Comparison of ENCODE assay signal across 8 mouse cellular contexts in the genomic region with DNA sequence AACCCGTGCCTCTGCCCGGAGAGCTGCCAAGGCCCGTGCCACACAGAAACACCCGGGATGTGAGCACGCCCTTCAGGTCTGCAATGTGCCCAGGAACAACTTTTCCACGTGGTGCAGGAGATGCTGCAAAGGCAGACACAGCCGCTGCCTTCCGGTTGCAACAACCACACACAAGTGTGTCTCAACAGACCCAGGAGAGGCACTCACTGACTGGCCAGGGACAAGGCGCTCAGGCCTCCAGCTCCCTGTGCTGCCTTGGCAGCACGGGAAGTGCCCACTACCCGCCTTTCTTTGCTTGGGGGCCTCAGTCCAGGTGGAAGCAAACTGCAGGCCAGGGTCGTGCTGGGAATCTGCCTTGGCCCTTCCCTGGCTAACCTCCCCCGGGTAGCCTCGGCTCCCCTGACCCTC. TPM values are rescaled to one million over a fixed set of nuclear protein-coding genes. Genes with fewer than 3 reads are reported as not detected.
DNase-seq lines count a peak whose midpoint lies in the region; ATAC-seq and TF ChIP-seq lines count a peak whose summit lies in the region.

No protein-coding gene starts in this region.

- peak overlapping the region; percentile 96 for H3K4me3 ChIP-seq in embryonic facial prominence, embryonic 10.5 days
- peak overlapping the region; percentile 93 for H3K4me3 ChIP-seq in lung, postnatal 0 days (ENCODE audit: low read depth, low read length)

- peak overlapping the region; percentile 97 for H3K27ac ChIP-seq in embryonic facial prominence, embryonic 10.5 days (replicated peaks)
- H3K27ac ChIP-seq in lung, postnatal 0 days (ENCODE audit: low read length): 0 out of 2 replicates have a peak overlapping the region, but pooled peaks have one; percentile 92

- no peaks in the 10 kb centered on the region for H3K27me3 ChIP-seq in embryonic facial prominence, embryonic 10.5 days (replicated peaks; ENCODE audit: low read depth, poor library complexity, severe bottlenecking)
- H3K27me3 ChIP-seq in lung, postnatal 0 days (replicated peaks; ENCODE audit: insufficient read depth, low read length): no peaks in the 10 kb centered on the region

- peak overlapping the region; percentile 89 for H3K4me2 ChIP-seq in lung, postnatal 0 days (replicated peaks; ENCODE audit: low read depth, low read length)

- peak; percentile 81 for DNase-seq in 416B (ENCODE audit: low read depth)
- peak; percentile 42 for DNase-seq in T-cell, adult 2 months (ENCODE audit: low spot score)
- peak; percentile 45 for DNase-seq in embryonic facial prominence, embryonic 10.5 days (ENCODE audit: low spot score)
- DNase-seq in heart, postnatal 10 days: peak; percentile 41 to 45
- peak; percentile 43 to 57 for DNase-seq in kidney, postnatal 4 days
- DNase-seq in lung, postnatal 0 days (ENCODE audit: low spot score): peak; percentile 66
- DNase-seq in thymus, postnatal 10 days (ENCODE audit: low spot score in 2 of 2): peak; percentile 31 to 37

- no peak for TF ChIP-seq CTCF in lung, postnatal 0 days (IDR thresholded peaks at IDR 0.05)

- 0 out of 2 replicates have a peak, but pooled peaks have one; percentile 8 for ATAC-seq in lung, postnatal 0 days
- ATAC-seq in neutrophil, adult 5-6 weeks (ENCODE audit: extremely low read depth, insufficient number of reproducible peaks, low FRiP score, poor library complexity, severe bottlenecking): peak; percentile 26; the same call in 1 of the 2 replicates

- no peak for TF ChIP-seq EP300 in lung, postnatal 0 days (IDR thresholded peaks at IDR 0.05)

- 2% methylated on average over 14 of the region's 14 CpGs for WGBS in embryonic facial prominence, embryonic 10.5 days
- 2% methylated on average over 14 of the region's 14 CpGs for WGBS in lung, postnatal 0 days

- peak overlapping the region; percentile 84 for H3K9ac ChIP-seq in lung, postnatal 0 days (replicated peaks; ENCODE audit: low read depth)

- H3K4me1 ChIP-seq in embryonic facial prominence, embryonic 10.5 days: peaks cover 50% of the 10 kb centered on the region
- peaks cover 16% of the 10 kb centered on the region; the same call in 1 of the 2 replicates for H3K4me1 ChIP-seq in lung, postnatal 0 days (ENCODE audit: insufficient read depth, low read depth, low read length)

- no peaks in the 10 kb centered on the region for H3K9me3 ChIP-seq in embryonic facial prominence, embryonic 10.5 days
- H3K9me3 ChIP-seq in lung, postnatal 0 days (ENCODE audit: low read length): no peaks in the 10 kb centered on the region

- no peaks in the 10 kb centered on the region for H3K36me3 ChIP-seq in embryonic facial prominence, embryonic 10.5 days (replicated peaks)
- no peaks in the 10 kb centered on the region for H3K36me3 ChIP-seq in lung, postnatal 0 days (ENCODE audit: insufficient read depth, low read length)

- intact Hi-C loops in heart, postnatal 10 days (cut with DNase I): no loop called here

RNA-seq across cellular contexts. Expression of a gene that starts 1.3 kb away (rescaled TPM):
- polyA plus RNA-seq in embryonic facial prominence, embryonic 10.5 days (2016; fragmentation: Nextera tagmentation; extraction: Ambion mirVana): 9.8 and 10.7 TPM in 2 replicates
- 10 to 100 TPM; 30.4 to 31.3 TPM for total RNA-seq in heart, postnatal 10 days (2021)
- 6.3 and 6.8 TPM in 2 replicates for polyA plus RNA-seq in lung, postnatal 0 days (2015; fragmentation: Nextera tagmentation; extraction: Ambion mirVana)
- total RNA-seq in neutrophil, adult 5-6 weeks (2017): 54.5 and 65.5 TPM in 2 replicates

RNA-seq across cellular contexts. Expression of a gene that starts 22.2 kb away (rescaled TPM):
- polyA plus RNA-seq in embryonic facial prominence, embryonic 10.5 days (2016; fragmentation: Nextera tagmentation; extraction: Ambion mirVana): 7.5 and 33.5 TPM in 2 replicates
- 100 to 1,000 TPM; 323 to 397 TPM for total RNA-seq in heart, postnatal 10 days (2021)
- polyA plus RNA-seq in lung, postnatal 0 days (2015; fragmentation: Nextera tagmentation; extraction: Ambion mirVana): 24.0 and 25.3 TPM in 2 replicates
- total RNA-seq in neutrophil, adult 5-6 weeks (2017): 41.4 and 53.8 TPM in 2 replicates

Comparison
In these comparisons a context has a peak if more than half of its experiments do, and no peak if none do; other contexts are left out.
1. Peak in every context shown above with its lines: DNase-seq, ATAC-seq, H3K4me3 ChIP-seq and H3K27ac ChIP-seq.